Mouse (Mus musculus) embryonic fibroblast, embryonic 13.5 days (primary cell): ENCODE results near the gene Tmem136.

Experiments used
- CTCF ChIP-seq: IDR thresholded peaks from 2 replicates; pipeline ENCODE4 v1.5.1; 2011; ENCODE audit warnings: mild to moderate bottlenecking, control low read depth, low read length, moderate library complexity, borderline replicate concordance; ENCODE audit not compliant: insufficient read depth
- POLR2A ChIP-seq: IDR thresholded peaks from 2 replicates; pipeline ENCODE4 v1.6.1; 2011; ENCODE audit warnings: low read depth, mild to moderate bottlenecking, control low read depth, low read length, moderate library complexity

GRCm38 (mm10) chr9:43102931-43103330, 13.4 kb downstream of the Tmem136 start:
- TF ChIP-seq CTCF: no peak
- no peak for TF ChIP-seq POLR2A
